Mouse (Mus musculus) small intestine, adult 2 months (tissue): Measurements from ENCODE around the gene Naaladl1. TPM values are rescaled to one million over a fixed set of nuclear protein-coding genes. Genes with fewer than 3 reads are reported as not detected.

Source experiments
- H3K27ac ChIP-seq: fragments of 200-500 bp; 2 replicates; pipeline ENCODE4 v1.5.1; 2012; ENCODE audit warnings: low read depth, low read length, control low read depth, inconsistent platforms; ENCODE audit not compliant: insufficient read depth
- H3K27me3 ChIP-seq: fragments of 200-500 bp; 2 replicates; pipeline ENCODE4 v1.6.1; 2012; ENCODE audit warnings: mild to moderate bottlenecking, moderate library complexity, low read length, inconsistent platforms; ENCODE audit not compliant: control insufficient read depth, insufficient read depth
- H3K36me3 ChIP-seq: fragments of 200-500 bp; 2 replicates; pipeline ENCODE4 v1.6.1; 2012; ENCODE audit warnings: mild to moderate bottlenecking, low read length, control low read depth, inconsistent platforms; ENCODE audit not compliant: control insufficient read depth, insufficient read depth
- H3K4me1 ChIP-seq: fragments of 200-500 bp; 2 replicates; pipeline ENCODE4 v1.6.1; 2012; ENCODE audit warnings: low read length, inconsistent platforms, mixed read lengths; ENCODE audit not compliant: control insufficient read depth, insufficient read depth, insufficient read length
- H3K4me3 ChIP-seq: fragments of 200-500 bp; 2 replicates; pipeline ENCODE4 v1.5.1; 2012; ENCODE audit warnings: low read depth, mild to moderate bottlenecking, control low read depth, inconsistent platforms, low read length, moderate library complexity
- CTCF ChIP-seq: fragments of 200-500 bp; IDR thresholded peaks from 2 replicates; pipeline ENCODE4 v1.5.1; 2012; ENCODE audit warnings: low read depth, mild to moderate bottlenecking, control low read depth, inconsistent platforms, low read length, moderate library complexity, mixed read lengths; ENCODE audit not compliant: insufficient replicate concordance, insufficient read length; ENCODE audit errors: extremely low read depth
- POLR2A ChIP-seq: fragments of 200-500 bp; IDR thresholded peaks from 2 replicates; pipeline ENCODE4 v1.6.1; 2012; ENCODE audit warnings: low read depth, mild to moderate bottlenecking, control low read depth, inconsistent platforms, low read length, moderate library complexity
- WGBS: fragments of 180-500 bp; shearing (Covaris S2); methylation state at CpG from one replicate; pipeline ENCODE4 v1.1.7; 2018; 5-methylcytosine and 5-hydroxymethylcytosine counted together
- polyA plus RNA-seq: library from polyadenylated mRNA; depleted of rRNA; stranded (reverse); fragments of >200 nt; gene quantifications from 2 replicates; pipeline ENCODE4 v1.2.3, GENCODE M21; 2012

The Naaladl1 gene
- polyA plus RNA-seq, 1 experiment, result 1,874 TPM

- 74% methylated on average over 4 of the region's 4 CpGs for WGBS
- peaks cover 27% of the 10 kb centered on the region for H3K36me3 ChIP-seq
- H3K27me3 ChIP-seq, result no peaks in the 10 kb centered on the region
- H3K4me3 ChIP-seq, result no peak overlapping the region
- H3K4me1 ChIP-seq, result peaks cover 8% of the 10 kb centered on the region
- H3K27ac ChIP-seq, result no peak overlapping the region
- TF ChIP-seq POLR2A (no peak), CTCF (no peak)
These were observed 36.6 kb upstream of the Naaladl1 start for GRCm38 (mm10) chr19:6068951-6069350.

- peaks cover 28% of the 10 kb centered on the region for H3K36me3 ChIP-seq
- H3K27me3 ChIP-seq, result no peaks in the 10 kb centered on the region
- 93% methylated on average over 10 of the region's 10 CpGs for WGBS
These were observed 35.7 kb upstream of the Naaladl1 start for GRCm38 (mm10) chr19:6069851-6070250.

DNA sequence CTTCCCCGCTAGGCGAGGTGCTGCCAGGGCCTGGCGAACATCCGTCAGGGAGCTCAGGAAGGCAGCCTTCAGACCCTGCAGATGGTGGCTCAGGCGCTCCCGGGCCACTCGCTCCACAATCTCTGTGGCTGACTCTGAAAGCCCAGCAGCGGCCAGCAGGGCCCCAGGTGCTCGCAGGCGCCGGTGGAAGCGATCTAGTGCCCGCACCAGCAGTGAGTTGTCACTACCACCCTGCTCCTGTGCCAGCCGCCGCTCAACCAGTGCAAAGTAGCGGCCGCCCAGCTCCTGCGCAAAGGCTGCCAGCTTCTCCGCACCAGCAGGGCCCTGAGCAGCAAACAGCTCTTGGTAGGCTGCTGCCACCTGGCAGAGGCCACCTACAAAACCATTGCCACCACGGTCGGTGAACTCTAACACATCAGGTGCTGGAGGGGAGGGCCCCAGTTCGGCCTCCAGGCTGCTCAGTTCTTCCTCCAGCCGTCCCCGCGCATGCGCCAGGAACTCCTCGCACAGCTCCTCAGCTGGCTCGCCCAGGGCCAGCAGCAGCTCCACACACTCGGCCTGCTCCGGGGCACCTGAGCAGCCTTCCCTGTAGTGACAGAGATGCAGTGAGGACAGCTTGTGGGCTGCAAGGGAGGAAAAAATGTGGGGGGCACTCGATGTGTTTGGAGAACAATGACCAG lies 34.9 kb upstream of the Naaladl1 start:
- Histone ChIP-seq H3K4me3 (no peak overlapping the region), H3K27me3 (no peaks in the 10 kb centered on the region), H3K36me3 (peaks cover 33% of the 10 kb centered on the region), H3K27ac (no peak overlapping the region), H3K4me1 (peaks cover 8% of the 10 kb centered on the region)
- TF ChIP-seq CTCF, result no peak
- TF ChIP-seq POLR2A, result no peak
- whole genome bisulfite sequencing, result 90% methylated on average over 31 of the region's 31 CpGs

More at GRCm38 (mm10) chr19:6069851-6070250, 35.7 kb upstream of the Naaladl1 start:
- Histone ChIP-seq H3K4me1 (peaks cover 8% of the 10 kb centered on the region), H3K4me3 (no peak overlapping the region), H3K27ac (no peak overlapping the region)
- TF ChIP-seq POLR2A, result no peak
- TF ChIP-seq CTCF, result no peak

- H3K27me3 ChIP-seq, result no peaks in the 10 kb centered on the region
- H3K36me3 ChIP-seq, result peaks cover 33% of the 10 kb centered on the region
- H3K4me3 ChIP-seq, result no peak overlapping the region
- no peak for TF ChIP-seq CTCF
- TF ChIP-seq POLR2A, result no peak
- no peak overlapping the region for H3K27ac ChIP-seq
- peaks cover 11% of the 10 kb centered on the region for H3K4me1 ChIP-seq
- WGBS, result 95% methylated on average over 19 of the region's 19 CpGs
These were observed 34.3 kb upstream of the Naaladl1 start for GRCm38 (mm10) chr19:6071261-6071660.

DNA sequence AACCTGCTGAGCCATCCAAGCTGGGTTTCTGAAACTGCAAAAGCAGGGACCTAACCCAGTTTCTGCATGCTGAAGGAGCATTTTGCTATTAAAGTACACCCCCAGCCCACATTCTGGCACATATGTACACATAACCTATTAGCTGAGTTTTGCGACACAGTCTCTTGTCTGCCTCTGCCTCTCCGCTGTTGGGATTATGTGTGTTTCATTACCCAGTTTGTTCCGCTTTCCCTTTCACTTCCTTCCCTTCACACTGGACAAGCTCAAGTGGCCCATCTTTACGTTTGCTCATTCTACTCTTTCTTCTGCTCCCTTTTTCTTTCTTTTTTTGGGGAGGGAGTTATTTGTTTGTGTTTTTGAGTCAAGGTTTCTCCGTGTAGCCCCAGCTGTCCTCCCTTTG lies 31.7 kb upstream of the Naaladl1 start:
- H3K36me3 ChIP-seq, result peaks cover 32% of the 10 kb centered on the region
- 92% methylated on average over 5 of the region's 5 CpGs for WGBS

DNA sequence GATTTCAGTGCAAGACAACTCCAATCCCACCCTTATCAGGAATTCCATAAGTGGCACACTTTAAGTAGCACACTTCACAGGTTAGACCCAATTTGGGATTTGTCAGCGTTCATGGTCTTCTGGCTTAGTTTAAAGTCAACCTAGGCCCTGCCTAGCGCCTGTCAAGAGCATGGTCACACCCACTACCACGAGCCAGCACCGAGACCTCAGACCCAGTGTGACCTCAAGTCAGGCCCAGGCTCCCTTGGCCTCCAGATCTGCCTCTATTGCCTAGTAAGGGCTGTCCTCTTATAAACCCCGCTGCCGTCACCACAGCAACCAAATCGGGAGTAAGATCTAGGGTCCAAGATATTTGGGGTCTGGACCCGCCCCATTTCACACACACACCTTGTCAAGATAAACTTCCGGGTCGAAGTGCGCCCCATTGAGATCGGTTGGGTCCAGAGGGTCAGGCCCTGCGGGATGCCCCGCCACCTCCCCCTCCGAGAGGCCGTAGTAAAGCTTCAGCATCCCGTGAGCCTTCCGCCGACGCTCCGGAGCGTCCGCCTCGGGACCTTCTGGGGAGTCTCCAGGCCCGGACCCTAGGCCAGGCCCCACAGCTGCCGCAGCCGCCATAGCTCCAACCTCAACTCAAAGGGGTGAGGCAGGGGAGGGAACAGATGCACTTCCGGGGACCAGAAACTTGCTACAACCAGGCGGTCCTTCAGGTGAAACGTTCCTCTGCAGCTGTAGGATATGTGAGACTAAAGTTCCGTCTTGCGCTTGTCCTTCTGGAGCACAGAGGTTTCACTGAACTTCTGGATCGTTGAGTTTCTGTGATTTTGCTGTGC lies 28.8 kb upstream of the Naaladl1 start, which contains the start of gene Vps51:
Gene Vps51 (minus strand): TSS at position 668 of the 830 bp plus-strand sequence.
- H3K36me3 ChIP-seq, result peaks cover 33% of the 10 kb centered on the region
- H3K27me3 ChIP-seq, result no peaks in the 10 kb centered on the region
- H3K4me3 ChIP-seq, result peak within 1 kb of the TSS; percentile 94
- TF ChIP-seq POLR2A, result no peak; the same call in 1 of the 2 replicates
- H3K4me1 ChIP-seq, result peaks cover 7% of the 10 kb centered on the region
- peak within 1 kb of the TSS; percentile 87 for H3K27ac ChIP-seq
- under 1% methylated on average over 33 of the region's 33 CpGs for WGBS

More for the DNA sequence above, 31.7 kb upstream of the Naaladl1 start:
- TF ChIP-seq POLR2A, result no peak
- no peak for TF ChIP-seq CTCF
- Histone ChIP-seq H3K4me3 (no peak overlapping the region), H3K4me1 (peaks cover 7% of the 10 kb centered on the region), H3K27me3 (no peaks in the 10 kb centered on the region), H3K27ac (peak overlapping the region; percentile 17; the same call in 1 of the 2 replicates)

- H3K4me3 ChIP-seq, result no peak within 1 kb of the TSS
- WGBS, result 91% methylated on average over 12 of the region's 12 CpGs
These were observed 25.6 kb upstream of the Naaladl1 start, which contains the start of gene Tmem262 for GRCm38 (mm10) chr19:6079983-6080480. Gene Tmem262, plus strand, starts transcription at chr19:6080033.

More at GRCm38 (mm10) chr19:6079983-6080480, 25.6 kb upstream of the Naaladl1 start, which contains the start of gene Tmem262:
- Histone ChIP-seq H3K4me1 (peaks cover 10% of the 10 kb centered on the region), H3K27me3 (no peaks in the 10 kb centered on the region), H3K36me3 (peaks cover 30% of the 10 kb centered on the region), H3K27ac (no peak within 1 kb of the TSS)
- TF ChIP-seq POLR2A (no peak), CTCF (no peak)
